Mouse (Mus musculus): ENCODE measurements around the gene Rad51b. TPM values are rescaled to one million over a fixed set of nuclear protein-coding genes. Genes with fewer than 3 reads are reported as not detected.

Gene Rad51b
- total and polyA plus RNA-seq, 3 experiments: 1.6 to 45.5 (median 22.0) TPM

DNA sequence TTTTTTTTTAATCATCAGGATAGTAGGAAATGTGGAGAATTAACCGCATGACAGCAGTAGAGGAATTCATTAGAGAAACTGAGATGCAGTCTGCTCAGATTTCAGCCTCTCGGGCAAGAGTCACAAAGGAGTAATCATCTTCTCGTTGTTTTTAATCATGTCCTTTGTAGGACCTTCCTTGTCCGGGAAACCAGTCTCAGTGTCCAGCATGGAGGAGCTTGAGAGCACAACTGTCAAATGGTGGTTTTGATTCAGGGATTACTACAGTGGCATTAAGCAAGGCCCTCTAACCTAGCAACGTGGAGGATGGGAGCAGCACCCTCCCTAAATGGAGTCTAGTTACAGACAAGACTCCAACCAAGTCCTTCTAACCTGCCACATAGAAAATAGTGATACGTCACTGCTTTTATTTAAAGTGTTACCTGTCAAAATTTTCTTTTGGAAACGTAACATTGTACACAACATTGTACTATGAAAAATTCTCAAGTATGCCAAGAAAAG, 278.0 kb downstream of the Rad51b start:
- TF ChIP-seq POLR2AphosphoS5 (IDR thresholded peaks at IDR 0.05; ENCODE audit: insufficient replicate concordance, low read depth, low read length): no peak
- no peak for TF ChIP-seq GATA2 (IDR thresholded peaks at IDR 0.05; ENCODE audit: borderline replicate concordance, low read depth, low read length)
- no peak for TF ChIP-seq GATA1 (IDR thresholded peaks at IDR 0.05; ENCODE audit: borderline replicate concordance, low read length)
- TF ChIP-seq CTCF (IDR thresholded peaks at IDR 0.05; ENCODE audit: low read depth, low read length): no peak
- ATAC-seq (ENCODE audit: extremely low read depth, insufficient number of reproducible peaks, low FRiP score, poor library complexity, severe bottlenecking) (no peak), DNase-seq (ENCODE audit: low spot score) (no peak)
- H3K4me1 ChIP-seq (ENCODE audit: insufficient read depth, low read depth, low read length): no peaks in the 10 kb centered on the region
- no peak overlapping the region for H3K4me3 ChIP-seq (ENCODE audit: low read depth, low read length)
- no peaks in the 10 kb centered on the region for H3K9me3 ChIP-seq (replicated peaks)
- no peaks in the 10 kb centered on the region for H3K27me3 ChIP-seq (ENCODE audit: insufficient read depth, low read length)
- H3K36me3 ChIP-seq (replicated peaks): no peaks in the 10 kb centered on the region

DNA sequence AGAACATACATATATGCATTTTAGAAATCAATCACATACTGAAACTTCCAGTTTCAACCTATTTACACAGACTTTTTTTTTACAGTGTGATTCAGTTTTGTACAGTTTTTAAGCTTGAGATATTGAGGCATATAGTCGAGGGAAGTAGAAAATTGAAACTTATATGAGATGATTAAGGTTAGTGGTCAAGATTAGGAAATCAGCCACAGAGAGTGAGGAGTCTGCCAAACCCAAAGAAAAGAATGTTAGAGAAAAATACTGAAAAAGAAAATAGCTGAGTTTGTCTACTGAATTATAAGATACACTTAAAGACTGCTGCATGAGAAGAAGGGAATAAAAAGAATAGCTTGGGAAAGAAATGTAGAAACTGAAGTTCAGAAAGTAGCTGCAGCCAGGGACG, 280.4 kb downstream of the Rad51b start:
- no peak for DNase-seq (ENCODE audit: low spot score)
- H3K36me3 ChIP-seq (replicated peaks): no peaks in the 10 kb centered on the region
- H3K27me3 ChIP-seq (ENCODE audit: insufficient read depth, low read length): no peaks in the 10 kb centered on the region
- TF ChIP-seq POLR2AphosphoS5 (IDR thresholded peaks at IDR 0.05; ENCODE audit: insufficient replicate concordance, low read depth, low read length) (no peak), CTCF (IDR thresholded peaks at IDR 0.05; ENCODE audit: low read depth, low read length) (no peak), TAL1 (conservative IDR thresholded peaks at IDR 0.05; ENCODE audit: low read depth, low read length) (no peak), GATA1 (IDR thresholded peaks at IDR 0.05; ENCODE audit: borderline replicate concordance, low read length) (no peak)
- H3K4me1 ChIP-seq (ENCODE audit: insufficient read depth, low read depth, low read length): no peaks in the 10 kb centered on the region
- no peaks in the 10 kb centered on the region for H3K9me3 ChIP-seq (replicated peaks)
- ATAC-seq (ENCODE audit: extremely low read depth, insufficient number of reproducible peaks, low FRiP score, poor library complexity, severe bottlenecking): no peak
- no peak overlapping the region for H3K4me3 ChIP-seq (ENCODE audit: low read depth, low read length)

DNA sequence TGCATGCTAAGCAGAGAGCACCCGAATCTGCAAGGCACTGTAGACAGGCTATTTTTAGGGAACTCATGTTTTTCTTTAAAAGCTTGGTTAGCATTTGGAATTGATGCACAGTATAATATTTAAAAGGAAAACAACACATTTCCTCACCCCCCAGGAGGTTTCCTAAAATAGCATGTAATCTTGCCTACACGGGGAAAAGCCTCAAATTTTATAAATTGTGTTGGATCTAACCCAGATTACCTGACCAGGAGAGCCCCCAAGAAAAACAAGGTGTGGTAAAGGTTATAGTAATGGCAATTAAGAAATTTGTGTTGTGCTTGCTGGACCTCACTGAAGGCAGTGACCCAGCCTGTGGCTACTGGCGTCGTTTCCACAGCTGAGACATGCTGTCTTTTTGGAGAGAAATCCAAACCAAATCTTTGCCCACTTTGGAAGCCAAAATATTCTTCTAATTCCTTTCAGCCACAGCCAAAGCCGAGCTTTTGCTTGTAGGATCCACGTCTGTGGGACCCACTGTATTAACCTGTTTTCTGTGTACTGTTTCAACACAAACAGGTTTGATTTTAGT, 282.0 kb downstream of the Rad51b start:
- Histone ChIP-seq H3K27me3 (ENCODE audit: insufficient read depth, low read length) (no peaks in the 10 kb centered on the region), H3K4me1 (ENCODE audit: insufficient read depth, low read depth, low read length) (no peaks in the 10 kb centered on the region), H3K36me3 (replicated peaks) (no peaks in the 10 kb centered on the region), H3K4me3 (ENCODE audit: low read depth, low read length) (no peak overlapping the region), H3K9me3 (replicated peaks) (no peaks in the 10 kb centered on the region)
- ATAC-seq (ENCODE audit: extremely low read depth, insufficient number of reproducible peaks, low FRiP score, poor library complexity, severe bottlenecking) (no peak), DNase-seq (ENCODE audit: low spot score) (no peak)
- TF ChIP-seq CTCF (IDR thresholded peaks at IDR 0.05; ENCODE audit: low read depth, low read length) (no peak), GATA1 (IDR thresholded peaks at IDR 0.05; ENCODE audit: borderline replicate concordance, low read length) (no peak), POLR2AphosphoS5 (IDR thresholded peaks at IDR 0.05; ENCODE audit: insufficient replicate concordance, low read depth, low read length) (no peak), TAL1 (conservative IDR thresholded peaks at IDR 0.05; ENCODE audit: low read depth, low read length) (no peak), GATA2 (IDR thresholded peaks at IDR 0.05; ENCODE audit: borderline replicate concordance, low read depth, low read length) (no peak)

DNA sequence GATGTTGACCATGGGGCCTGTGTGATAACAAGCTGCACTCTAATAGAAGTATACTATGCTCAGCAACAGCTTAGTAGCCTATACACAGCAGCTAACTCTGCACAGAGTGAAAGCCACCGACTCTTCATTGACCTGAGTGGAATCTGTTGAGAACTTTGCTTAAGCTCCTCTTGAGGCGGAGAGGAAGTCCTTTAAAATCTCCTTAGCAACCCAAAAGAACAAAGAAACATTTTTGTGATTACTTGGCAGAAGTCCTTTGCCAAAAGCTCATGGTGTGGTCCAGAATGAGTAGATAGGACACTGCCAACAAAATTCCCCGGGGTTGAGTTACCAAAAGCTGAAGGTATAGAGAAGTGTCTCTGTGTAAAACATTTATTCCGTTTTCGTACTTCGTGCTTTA, 282.8 kb downstream of the Rad51b start:
- H3K9me3 ChIP-seq (replicated peaks): no peaks in the 10 kb centered on the region

DNA sequence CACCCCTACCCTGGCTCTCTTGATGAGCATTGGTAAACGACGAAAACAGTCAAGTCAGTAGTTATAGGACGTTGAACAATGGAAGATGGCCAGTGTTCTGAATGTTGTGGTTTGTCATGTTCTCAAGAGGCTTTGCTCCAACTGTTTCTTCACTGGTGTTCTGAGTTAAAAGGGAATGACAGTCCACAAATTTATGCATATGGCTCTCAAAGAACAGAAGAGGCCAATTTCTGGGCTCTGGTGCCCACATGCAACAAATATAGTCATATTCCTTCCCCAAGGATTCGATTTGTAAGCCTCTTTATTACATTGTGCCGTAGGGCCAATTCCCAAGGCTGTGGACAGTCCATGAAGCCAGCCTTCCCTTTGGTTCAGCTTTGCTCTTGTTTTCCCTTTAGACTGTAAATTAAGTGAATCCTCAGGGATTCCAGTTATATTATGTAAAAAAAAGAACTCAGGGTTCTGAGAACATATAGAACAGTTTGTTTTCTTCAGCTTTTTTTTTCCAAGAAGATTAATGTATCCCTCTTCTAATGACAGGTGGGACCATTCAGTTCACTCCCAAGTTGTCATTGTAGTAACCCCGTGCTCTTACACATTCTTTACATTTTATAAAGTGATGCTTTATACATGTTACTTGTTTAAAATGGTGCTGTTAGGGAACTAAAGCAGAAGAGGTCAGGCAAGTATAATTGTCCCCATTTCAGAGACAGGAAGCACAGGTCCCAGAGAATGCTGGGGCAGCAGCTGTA, 287.6 kb downstream of the Rad51b start:
- no peak for TF ChIP-seq CTCF (IDR thresholded peaks at IDR 0.05; ENCODE audit: low read depth, low read length)
- no peak for TF ChIP-seq TAL1 (conservative IDR thresholded peaks at IDR 0.05; ENCODE audit: low read depth, low read length)
- no peak for TF ChIP-seq POLR2AphosphoS5 (IDR thresholded peaks at IDR 0.05; ENCODE audit: insufficient replicate concordance, low read depth, low read length)
- no peak for TF ChIP-seq GATA1 (IDR thresholded peaks at IDR 0.05; ENCODE audit: borderline replicate concordance, low read length)
- TF ChIP-seq GATA2 (IDR thresholded peaks at IDR 0.05; ENCODE audit: borderline replicate concordance, low read depth, low read length): no peak
- Histone ChIP-seq H3K4me1 (ENCODE audit: insufficient read depth, low read depth, low read length) (no peaks in the 10 kb centered on the region), H3K9me3 (replicated peaks) (no peaks in the 10 kb centered on the region), H3K4me3 (ENCODE audit: low read depth, low read length) (no peak overlapping the region), H3K27me3 (ENCODE audit: insufficient read depth, low read length) (no peaks in the 10 kb centered on the region), H3K36me3 (replicated peaks) (no peaks in the 10 kb centered on the region)
- DNase-seq (ENCODE audit: low spot score): no peak
- ATAC-seq (ENCODE audit: extremely low read depth, insufficient number of reproducible peaks, low FRiP score, poor library complexity, severe bottlenecking): no peak

More for the DNA sequence above, 282.8 kb downstream of the Rad51b start:
- no peaks in the 10 kb centered on the region for H3K27me3 ChIP-seq (ENCODE audit: insufficient read depth, low read length)
- H3K4me1 ChIP-seq (ENCODE audit: insufficient read depth, low read depth, low read length): no peaks in the 10 kb centered on the region
- no peak for TF ChIP-seq POLR2AphosphoS5 (IDR thresholded peaks at IDR 0.05; ENCODE audit: insufficient replicate concordance, low read depth, low read length)
- no peak for TF ChIP-seq GATA1 (IDR thresholded peaks at IDR 0.05; ENCODE audit: borderline replicate concordance, low read length)
- TF ChIP-seq CTCF (IDR thresholded peaks at IDR 0.05; ENCODE audit: low read depth, low read length): no peak
- no peak for TF ChIP-seq TAL1 (conservative IDR thresholded peaks at IDR 0.05; ENCODE audit: low read depth, low read length)
- no peak for TF ChIP-seq GATA2 (IDR thresholded peaks at IDR 0.05; ENCODE audit: borderline replicate concordance, low read depth, low read length)
- no peak for DNase-seq (ENCODE audit: low spot score)
- no peak for ATAC-seq (ENCODE audit: extremely low read depth, insufficient number of reproducible peaks, low FRiP score, poor library complexity, severe bottlenecking)
- H3K36me3 ChIP-seq (replicated peaks): no peaks in the 10 kb centered on the region
- no peak overlapping the region for H3K4me3 ChIP-seq (ENCODE audit: low read depth, low read length)

DNA sequence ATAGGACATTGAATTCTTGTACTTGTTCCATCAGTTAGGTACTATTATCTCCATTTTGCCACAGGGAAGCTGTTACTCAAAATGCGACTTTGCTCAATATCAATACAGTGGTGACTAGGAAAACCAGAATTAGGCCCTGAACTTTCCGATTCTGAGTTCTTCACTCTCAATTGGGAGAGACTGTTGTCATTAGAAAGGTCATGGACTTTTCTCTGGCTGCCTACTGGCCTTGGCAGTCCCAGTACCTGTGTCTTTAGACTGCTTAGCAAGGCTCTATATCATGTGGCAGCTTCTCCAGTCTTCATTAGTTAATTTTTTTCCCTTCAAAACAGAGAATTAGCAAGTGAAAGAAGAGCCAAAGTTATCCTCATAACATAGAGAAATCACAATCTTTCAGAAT, 288.3 kb downstream of the Rad51b start:
- no peaks in the 10 kb centered on the region for H3K4me1 ChIP-seq (ENCODE audit: insufficient read depth, low read depth, low read length)
- no peak overlapping the region for H3K4me3 ChIP-seq (ENCODE audit: low read depth, low read length)
- ATAC-seq (ENCODE audit: extremely low read depth, insufficient number of reproducible peaks, low FRiP score, poor library complexity, severe bottlenecking) (no peak), DNase-seq (ENCODE audit: low spot score) (no peak)
- no peak for TF ChIP-seq CTCF (IDR thresholded peaks at IDR 0.05; ENCODE audit: low read depth, low read length)
- no peak for TF ChIP-seq GATA1 (IDR thresholded peaks at IDR 0.05; ENCODE audit: borderline replicate concordance, low read length)
- no peak for TF ChIP-seq TAL1 (conservative IDR thresholded peaks at IDR 0.05; ENCODE audit: low read depth, low read length)
- no peak for TF ChIP-seq GATA2 (IDR thresholded peaks at IDR 0.05; ENCODE audit: borderline replicate concordance, low read depth, low read length)
- no peak for TF ChIP-seq POLR2AphosphoS5 (IDR thresholded peaks at IDR 0.05; ENCODE audit: insufficient replicate concordance, low read depth, low read length)
- no peaks in the 10 kb centered on the region for H3K36me3 ChIP-seq (replicated peaks)
- no peaks in the 10 kb centered on the region for H3K27me3 ChIP-seq (ENCODE audit: insufficient read depth, low read length)
- H3K9me3 ChIP-seq (replicated peaks): no peaks in the 10 kb centered on the region
